Mouse (Mus musculus) lung, embryonic 14.5 days (tissue): ENCODE data around the gene Tpm3-rs7. TPM values are rescaled to one million over a fixed set of nuclear protein-coding genes. Genes with fewer than 3 reads are reported as not detected.
"Not testable (repeated sequence)": the region's sequence is repeated elsewhere in the genome, so short reads cannot be mapped to it uniquely, and the experiment has no call there.

ENCODE experiments used
- ATAC-seq: fragments of 200-750 bp; cut with Nextera tagmentation; 2 replicates; pipeline ENCODE4 v1.8.0; 2017; ENCODE audit warnings: mild to moderate bottlenecking, moderate TSS enrichment, moderate library complexity; ENCODE audit not compliant: insufficient read depth
- DNase-seq: peaks from one replicate; pipeline ENCODE4 v3.0.0-alpha.2; 2015
- H3K27ac ChIP-seq: fragments of 300-500 bp; sonication (generic); 2 replicates; pipeline ENCODE4 v1.5.1; 2014; ENCODE audit warnings: low read depth, mild to moderate bottlenecking, moderate library complexity
- H3K27me3 ChIP-seq: fragments of 300-500 bp; sonication (generic); 2 replicates; pipeline ENCODE4 v1.6.1; 2014; ENCODE audit warnings: low read length, control low read depth; ENCODE audit not compliant: insufficient read depth
- H3K36me3 ChIP-seq: fragments of 300-500 bp; sonication (generic); 2 replicates; pipeline ENCODE4 v1.6.1; 2014; ENCODE audit warnings: control low read depth; ENCODE audit not compliant: insufficient read depth
- H3K4me1 ChIP-seq: fragments of 300-500 bp; sonication (generic); 2 replicates; pipeline ENCODE4 v1.6.1; 2014; ENCODE audit warnings: antibody characterized with exemption, control low read depth; ENCODE audit not compliant: insufficient read depth
- H3K4me2 ChIP-seq: fragments of 300-500 bp; sonication (generic); 2 replicates; pipeline ENCODE4 v1.6.1; 2014; ENCODE audit warnings: mild to moderate bottlenecking
- H3K4me3 ChIP-seq: fragments of 300-500 bp; sonication (generic); 2 replicates; pipeline ENCODE4 v1.5.1; 2014; ENCODE audit warnings: low read depth, low read length
- H3K9ac ChIP-seq: fragments of 300-500 bp; sonication (generic); 2 replicates; pipeline ENCODE4 v1.6.1; 2014
- H3K9me3 ChIP-seq: fragments of 300-500 bp; sonication (generic); 2 replicates; pipeline ENCODE4 v1.6.1; 2016; ENCODE audit warnings: low read depth, low read length, control low read depth
- CTCF ChIP-seq: IDR thresholded peaks from 2 replicates; pipeline ENCODE4 v1.5.1; 2016; ENCODE audit warnings: antibody characterized with exemption, low read depth
- whole genome bisulfite sequencing: fragments of 180-500 bp; shearing (Covaris S2); extraction: QIAGEN DNeasy Blood & Tissue Kit; methylation state at CpG from one replicate; pipeline ENCODE4 v1.1.7; 2014; 5-methylcytosine and 5-hydroxymethylcytosine counted together
- polyA plus RNA-seq: library from polyadenylated mRNA; unstranded; fragments of >200 nt; fragmentation: Nextera tagmentation; extraction: Ambion mirVana; gene quantifications from 2 replicates; pipeline ENCODE4 v1.2.1, GENCODE M21; 2014

Gene Tpm3-rs7
- 11.1 and 11.2 TPM in 2 replicates for polyA plus RNA-seq

DNA sequence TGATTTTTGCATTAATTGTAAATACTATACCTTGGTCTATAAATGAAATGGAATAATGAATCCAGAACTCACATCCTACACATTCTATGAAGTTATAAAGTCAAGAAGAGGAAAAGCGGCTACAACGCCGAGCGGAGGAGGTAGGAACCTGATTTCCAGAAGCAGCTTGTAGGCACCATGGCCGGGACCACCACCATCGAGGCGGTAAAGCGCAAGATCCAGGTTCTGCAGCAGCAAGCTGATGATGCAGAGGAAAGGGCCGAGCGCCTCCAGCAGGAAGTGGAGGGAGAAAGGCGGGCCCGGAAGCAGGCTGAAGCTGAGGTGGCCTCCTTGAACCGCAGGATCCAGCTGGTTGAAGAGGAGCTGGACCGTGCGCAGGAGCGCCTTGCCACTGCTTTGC lies at the start of gene Tpm3-rs7:
TSS of gene Tpm3-rs7 (plus strand) at position 110 of the 400 bp plus-strand sequence.
- not testable (repeated sequence) for DNase-seq, H3K4me2 ChIP-seq, H3K27ac ChIP-seq, H3K4me3 ChIP-seq, H3K27me3 ChIP-seq, H3K36me3 ChIP-seq, H3K9me3 ChIP-seq, H3K9ac ChIP-seq, H3K4me1 ChIP-seq, ATAC-seq
- 93% methylated on average over 16 of the region's 16 CpGs for WGBS

DNA sequence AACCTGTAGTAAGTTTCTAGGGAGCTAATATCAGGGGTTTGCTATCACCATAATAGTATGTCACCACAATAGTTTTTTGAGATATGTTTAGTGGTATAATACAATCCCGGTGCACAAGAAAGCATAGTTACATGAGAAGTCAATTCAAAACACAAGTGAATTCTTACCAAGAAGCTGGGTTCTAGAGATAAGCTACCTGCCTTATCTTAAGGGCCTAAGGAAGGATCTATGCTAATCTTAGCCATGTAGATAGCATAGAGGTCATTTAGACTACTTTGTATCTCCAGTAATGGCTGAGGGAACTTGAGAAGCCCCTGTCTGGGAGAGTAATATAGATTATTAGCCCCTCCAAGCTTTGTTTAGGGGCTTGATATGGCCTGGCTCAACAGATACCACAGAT lies 2.6 kb downstream of the Tpm3-rs7 start:
- Histone ChIP-seq H3K27me3 (no peaks in the 10 kb centered on the region), H3K36me3 (no peaks in the 10 kb centered on the region), H3K4me1 (no peaks in the 10 kb centered on the region), H3K4me2 (no peak overlapping the region), H3K9me3 (no peaks in the 10 kb centered on the region), H3K4me3 (no peak overlapping the region), H3K27ac (no peak overlapping the region), H3K9ac (no peak overlapping the region)
- ATAC-seq (no peak), DNase-seq (no peak)
- 83% methylated on average over 1 of the region's 1 CpGs for WGBS
- TF ChIP-seq CTCF, result no peak

DNA sequence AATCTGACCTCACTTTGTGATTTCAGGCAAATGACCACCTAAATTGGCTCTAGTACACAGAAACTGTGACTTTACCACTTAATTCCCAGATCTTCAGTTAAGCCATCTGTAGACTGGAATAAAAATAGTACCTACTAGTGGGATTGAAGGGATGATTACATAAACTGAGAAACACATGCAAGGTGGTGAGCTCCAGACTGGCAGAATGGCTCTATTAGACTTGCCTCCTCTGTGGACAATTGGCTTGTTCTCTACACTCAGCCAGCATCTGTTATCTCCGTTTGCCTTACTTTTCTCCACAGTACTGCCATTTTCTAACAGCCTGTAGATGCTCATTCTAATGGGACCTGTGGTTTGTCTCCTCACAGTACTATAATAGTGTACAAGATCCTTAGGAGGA lies 49.0 kb downstream of the Tpm3-rs7 start:
- Histone ChIP-seq H3K27me3 (no peaks in the 10 kb centered on the region), H3K9ac (no peak overlapping the region), H3K4me2 (no peak overlapping the region), H3K9me3 (no peaks in the 10 kb centered on the region), H3K4me1 (no peaks in the 10 kb centered on the region), H3K4me3 (no peak overlapping the region), H3K36me3 (no peaks in the 10 kb centered on the region), H3K27ac (no peak overlapping the region)
- WGBS, result 67% methylated on average over 1 of the region's 1 CpGs
- ATAC-seq, result no peak
- no peak for DNase-seq
- no peak for TF ChIP-seq CTCF
